Mouse (Mus musculus) lung, postnatal 0 days (tissue): Measurements from ENCODE around the gene Gpr45. TPM values are rescaled to one million over a fixed set of nuclear protein-coding genes. Genes with fewer than 3 reads are reported as not detected.
"Not testable (repeated sequence)": the region's sequence is repeated elsewhere in the genome, so short reads cannot be mapped to it uniquely, and the experiment has no call there.

Source experiments
- ATAC-seq: fragments of 200-750 bp; cut with Nextera tagmentation; 2 replicates; pipeline ENCODE4 v1.8.0; 2017; ENCODE audit warnings: moderate library complexity
- DNase-seq: peaks from one replicate; pipeline ENCODE4 v3.0.0-alpha.2; 2016; ENCODE audit warnings: low spot score
- H3K27ac ChIP-seq: fragments of 300-500 bp; sonication (generic); 2 replicates; pipeline ENCODE4 v1.5.1; 2014; ENCODE audit warnings: antibody characterized with exemption, mild to moderate bottlenecking, low read length, mixed read lengths
- H3K27me3 ChIP-seq: fragments of 300-500 bp; sonication (generic); replicated peaks from 2 replicates; pipeline ENCODE4 v1.6.1; 2014; ENCODE audit warnings: low read length, mixed read lengths; ENCODE audit not compliant: insufficient read depth
- H3K36me3 ChIP-seq: fragments of 300-500 bp; sonication (generic); 2 replicates; pipeline ENCODE4 v1.6.1; 2014; ENCODE audit warnings: low read length, mixed read lengths; ENCODE audit not compliant: insufficient read depth
- H3K4me1 ChIP-seq: fragments of 300-500 bp; sonication (generic); 2 replicates; pipeline ENCODE4 v1.6.1; 2014; ENCODE audit warnings: antibody characterized with exemption, low read depth, low read length, mixed read lengths; ENCODE audit not compliant: insufficient read depth
- H3K4me2 ChIP-seq: fragments of 300-500 bp; sonication (generic); replicated peaks from 2 replicates; pipeline ENCODE4 v1.6.1; 2014; ENCODE audit warnings: low read depth, mild to moderate bottlenecking, low read length, moderate library complexity, mixed read lengths
- H3K4me3 ChIP-seq: fragments of 300-500 bp; sonication (generic); 2 replicates; pipeline ENCODE4 v1.5.1; 2014; ENCODE audit warnings: low read depth, low read length
- H3K9ac ChIP-seq: fragments of 300-500 bp; sonication (generic); replicated peaks from 2 replicates; pipeline ENCODE4 v1.6.1; 2014; ENCODE audit warnings: low read depth, mild to moderate bottlenecking
- H3K9me3 ChIP-seq: fragments of 300-500 bp; sonication (generic); 2 replicates; pipeline ENCODE4 v1.6.1; 2016; ENCODE audit warnings: low read length, mixed read lengths
- CTCF ChIP-seq: IDR thresholded peaks from 2 replicates; pipeline ENCODE4 v1.5.1; 2016; ENCODE audit warnings: antibody characterized with exemption, mild to moderate bottlenecking
- EP300 ChIP-seq: IDR thresholded peaks from 2 replicates; pipeline ENCODE4 v1.6.1; 2016; ENCODE audit warnings: antibody characterized with exemption, mild to moderate bottlenecking, control low read depth
- WGBS: fragments of 180-500 bp; shearing (Covaris S2); extraction: QIAGEN DNeasy Blood & Tissue Kit; methylation state at CpG from one replicate; pipeline ENCODE4 v1.1.7; 2014; 5-methylcytosine and 5-hydroxymethylcytosine counted together
- polyA plus RNA-seq: library from polyadenylated mRNA; unstranded; fragments of >200 nt; fragmentation: Nextera tagmentation; extraction: Ambion mirVana; gene quantifications from 2 replicates; pipeline ENCODE4 v1.2.1, GENCODE M21; 2015

The Gpr45 gene
- polyA plus RNA-seq, 1 experiment from 2014 or later: 1.2 TPM

- no peak overlapping the region for H3K4me3 ChIP-seq
- no peak for TF ChIP-seq CTCF
- TF ChIP-seq EP300: no peak
- no peak overlapping the region for H3K9ac ChIP-seq
- H3K9me3 ChIP-seq: no peaks in the 10 kb centered on the region
- no peak overlapping the region for H3K4me2 ChIP-seq
- H3K27ac ChIP-seq: no peak overlapping the region
- no peak for DNase-seq
- 44% methylated on average over 8 of the region's 8 CpGs for WGBS
- no peak for ATAC-seq
- no peaks in the 10 kb centered on the region for H3K36me3 ChIP-seq
- no peaks in the 10 kb centered on the region for H3K4me1 ChIP-seq
- H3K27me3 ChIP-seq: no peaks in the 10 kb centered on the region
These were observed 30.6 kb downstream of the Gpr45 start for GRCm38 (mm10) chr1:42983082-42983771.

GRCm38 (mm10) chr1:42984119-42984518 is 31.4 kb downstream of the Gpr45 start:
- ATAC-seq (no peak), DNase-seq (no peak)
- Histone ChIP-seq H3K36me3 (no peaks in the 10 kb centered on the region), H3K4me2 (no peak overlapping the region), H3K4me3 (no peak overlapping the region), H3K9ac (no peak overlapping the region), H3K27me3 (no peaks in the 10 kb centered on the region), H3K27ac (no peak overlapping the region), H3K9me3 (no peaks in the 10 kb centered on the region), H3K4me1 (no peaks in the 10 kb centered on the region)
- TF ChIP-seq EP300 (no peak), CTCF (no peak)
- WGBS: 86% methylated on average over 3 of the region's 3 CpGs

- Histone ChIP-seq H3K4me1 (no peaks in the 10 kb centered on the region), H3K9me3 (no peaks in the 10 kb centered on the region), H3K27me3 (no peaks in the 10 kb centered on the region), H3K27ac (no peak overlapping the region), H3K4me3 (no peak overlapping the region), H3K36me3 (no peaks in the 10 kb centered on the region), H3K9ac (no peak overlapping the region), H3K4me2 (no peak overlapping the region)
- no peak for TF ChIP-seq CTCF
- no peak for ATAC-seq
- WGBS: 73% methylated on average over 2 of the region's 2 CpGs
- no peak for DNase-seq
These were observed 36.3 kb downstream of the Gpr45 start for GRCm38 (mm10) chr1:42988996-42989395.

- TF ChIP-seq CTCF (no peak), EP300 (no peak)
- Histone ChIP-seq H3K4me2 (no peak overlapping the region), H3K27me3 (no peaks in the 10 kb centered on the region), H3K4me3 (no peak overlapping the region), H3K27ac (no peak overlapping the region), H3K4me1 (no peaks in the 10 kb centered on the region), H3K9me3 (no peaks in the 10 kb centered on the region), H3K9ac (no peak overlapping the region), H3K36me3 (no peaks in the 10 kb centered on the region)
- DNase-seq (no peak), ATAC-seq (no peak)
- 40% methylated on average over 13 of the region's 13 CpGs for WGBS
These were observed 53.4 kb downstream of the Gpr45 start for GRCm38 (mm10) chr1:43006051-43006514.

GRCm38 (mm10) chr1:43006524-43006923 is 53.9 kb downstream of the Gpr45 start:
- no peak for ATAC-seq
- H3K36me3 ChIP-seq: no peaks in the 10 kb centered on the region
- no peak overlapping the region for H3K9ac ChIP-seq
- H3K9me3 ChIP-seq: no peaks in the 10 kb centered on the region
- no peak overlapping the region for H3K4me2 ChIP-seq
- TF ChIP-seq CTCF: no peak
- TF ChIP-seq EP300: no peak
- no peaks in the 10 kb centered on the region for H3K27me3 ChIP-seq
- H3K4me3 ChIP-seq: no peak overlapping the region
- no peak for DNase-seq
- H3K4me1 ChIP-seq: no peaks in the 10 kb centered on the region
- H3K27ac ChIP-seq: no peak overlapping the region
- WGBS: 69% methylated on average over 4 of the region's 4 CpGs

GRCm38 (mm10) chr1:43010461-43010860 is 57.8 kb downstream of the Gpr45 start:
- H3K27ac ChIP-seq: no peak overlapping the region
- no peak for TF ChIP-seq CTCF
- no peak for TF ChIP-seq EP300
- WGBS: 92% methylated on average over 4 of the region's 4 CpGs
- no peaks in the 10 kb centered on the region for H3K36me3 ChIP-seq
- DNase-seq: no peak
- no peaks in the 10 kb centered on the region for H3K27me3 ChIP-seq
- no peak overlapping the region for H3K9ac ChIP-seq
- ATAC-seq: no peak
- H3K4me1 ChIP-seq: no peaks in the 10 kb centered on the region
- no peak overlapping the region for H3K4me3 ChIP-seq
- no peak overlapping the region for H3K4me2 ChIP-seq
- no peaks in the 10 kb centered on the region for H3K9me3 ChIP-seq

- 77% methylated on average over 7 of the region's 7 CpGs for WGBS
- not testable (repeated sequence) for H3K27me3 ChIP-seq, H3K9me3 ChIP-seq, H3K27ac ChIP-seq, ATAC-seq, H3K9ac ChIP-seq, H3K36me3 ChIP-seq, DNase-seq, H3K4me2 ChIP-seq, H3K4me3 ChIP-seq, H3K4me1 ChIP-seq
These were observed 62.5 kb downstream of the Gpr45 start for GRCm38 (mm10) chr1:43015153-43015685.
